Mouse (Mus musculus): ENCODE results near the gene Impdh2. TPM values are rescaled to one million over a fixed set of nuclear protein-coding genes. Genes with fewer than 3 reads are reported as not detected.
"Not testable (repeated sequence)": the region's sequence is repeated elsewhere in the genome, so short reads cannot be mapped to it uniquely, and the experiment has no call there.

Gene Impdh2
- polyA plus RNA-seq, 1 experiment from 2014 or later = 131 TPM

DNA sequence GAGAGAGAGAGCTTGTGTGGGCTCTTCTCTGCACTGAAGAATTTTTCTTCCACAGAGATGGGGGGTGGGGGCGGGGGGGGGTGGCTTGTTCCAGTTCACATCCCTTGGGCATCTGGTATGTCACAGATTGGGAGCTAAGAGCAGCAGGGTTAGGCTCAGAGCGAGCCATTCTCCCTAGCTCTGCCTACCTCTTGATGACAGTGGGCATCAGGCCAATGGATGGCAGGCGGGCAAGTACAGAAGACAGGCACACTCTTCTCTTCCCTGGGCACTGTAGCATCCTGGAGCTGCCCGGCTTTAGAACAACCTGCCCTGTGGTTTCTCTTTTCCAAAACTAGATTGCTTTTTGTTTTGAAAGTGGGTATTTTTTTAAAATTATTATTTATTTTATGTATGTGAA, 31.4 kb downstream of the Impdh2 start:
- no peaks in the 10 kb centered on the region for H3K36me3 ChIP-seq
- no peak overlapping the region for H3K4me2 ChIP-seq (replicated peaks)
- H3K27ac ChIP-seq = no peak overlapping the region
- no peak overlapping the region for H3K9ac ChIP-seq
- H3K27me3 ChIP-seq = no peaks in the 10 kb centered on the region; the same call in 1 of the 2 replicates
- WGBS = 84% methylated on average over 4 of the region's 4 CpGs
- H3K9me3 ChIP-seq (replicated peaks) = no peaks in the 10 kb centered on the region
- no peak for ATAC-seq (ENCODE audit: low FRiP score)
- no peak overlapping the region for H3K4me3 ChIP-seq
- peaks cover 42% of the 10 kb centered on the region for H3K4me1 ChIP-seq

DNA sequence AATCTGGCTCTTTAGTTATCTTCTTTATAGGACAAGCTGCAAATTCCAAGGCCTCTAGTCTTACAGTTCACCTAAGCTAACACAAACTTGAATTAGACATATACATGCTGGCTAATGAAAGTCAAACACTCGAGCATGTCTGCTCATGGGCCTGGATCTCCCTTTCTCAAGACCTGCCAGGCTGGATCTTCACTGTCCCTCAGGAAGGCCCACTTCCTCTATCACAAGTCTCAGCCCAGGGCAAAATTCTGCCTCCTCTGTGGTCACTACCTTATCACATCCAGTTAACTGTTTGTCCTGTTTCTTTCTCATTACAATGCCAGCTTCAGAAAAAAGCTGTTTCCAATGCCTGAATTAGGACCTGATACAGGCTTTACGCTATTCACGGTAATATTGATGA, 34.3 kb downstream of the Impdh2 start:
- no peak for ATAC-seq (ENCODE audit: low FRiP score)
- Histone ChIP-seq H3K36me3 (no peaks in the 10 kb centered on the region), H3K9ac (no peak overlapping the region)

DNA sequence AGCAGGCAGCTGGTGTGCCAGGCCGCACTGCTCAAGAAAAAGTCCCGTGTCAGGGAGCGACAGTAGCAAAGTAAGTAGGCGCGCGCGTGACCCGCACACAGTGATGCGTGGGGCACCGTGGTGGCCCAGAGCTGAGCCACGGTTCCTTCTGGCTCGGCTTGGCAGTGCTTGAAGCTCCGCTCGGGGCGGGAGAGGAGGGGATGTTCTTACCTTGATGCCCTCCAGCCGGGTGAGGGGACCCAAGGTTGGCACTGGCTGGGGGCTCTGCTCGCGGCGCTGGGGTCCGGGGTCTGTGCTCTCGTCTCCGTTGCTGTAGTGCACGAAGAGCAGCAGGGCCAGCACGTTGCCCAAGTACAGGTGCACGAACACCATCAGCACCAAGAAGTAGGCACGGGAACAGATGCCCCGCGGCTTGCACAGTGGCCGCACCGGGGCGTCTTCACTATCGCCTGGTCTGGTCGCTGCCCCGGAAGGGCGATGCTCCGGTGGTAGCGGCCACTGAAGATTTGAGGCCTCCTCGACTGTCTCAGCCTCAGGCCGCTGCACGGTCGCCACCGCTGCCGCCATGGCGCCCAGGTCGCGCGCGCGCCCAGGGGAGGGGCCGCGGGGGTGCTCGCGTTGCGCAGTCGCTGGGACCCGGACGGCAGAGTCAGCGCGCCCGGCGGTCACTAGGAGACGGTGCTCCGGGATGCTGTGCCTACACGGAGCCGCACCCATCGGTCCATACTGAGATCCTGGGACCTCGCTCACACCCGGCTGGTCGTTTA, 37.1 kb downstream of the Impdh2 start, which contains the start of gene P4htm:
TSS of gene P4htm (minus strand) at position 670 of the 767 bp plus-strand sequence.
- Histone ChIP-seq H3K27ac (peak within 1 kb of the TSS; percentile 74), H3K27me3 (no peaks in the 10 kb centered on the region), H3K9ac (peak within 1 kb of the TSS; percentile 78), H3K9me3 (replicated peaks) (no peaks in the 10 kb centered on the region), H3K4me2 (replicated peaks) (peak within 1 kb of the TSS; percentile 83), H3K36me3 (no peaks in the 10 kb centered on the region), H3K4me1 (peaks cover 15% of the 10 kb centered on the region), H3K4me3 (peak within 1 kb of the TSS; percentile 69)
- 3% methylated on average over 65 of the region's 69 CpGs for WGBS
- peak; percentile 82 for ATAC-seq (ENCODE audit: low FRiP score)

More for the DNA sequence above, 34.3 kb downstream of the Impdh2 start:
- WGBS = 85% methylated on average over 3 of the region's 3 CpGs
- Histone ChIP-seq H3K4me3 (no peak overlapping the region), H3K27ac (no peak overlapping the region), H3K27me3 (no peaks in the 10 kb centered on the region; the same call in 1 of the 2 replicates), H3K4me2 (replicated peaks) (no peak overlapping the region), H3K9me3 (replicated peaks) (no peaks in the 10 kb centered on the region), H3K4me1 (peaks cover 22% of the 10 kb centered on the region)

DNA sequence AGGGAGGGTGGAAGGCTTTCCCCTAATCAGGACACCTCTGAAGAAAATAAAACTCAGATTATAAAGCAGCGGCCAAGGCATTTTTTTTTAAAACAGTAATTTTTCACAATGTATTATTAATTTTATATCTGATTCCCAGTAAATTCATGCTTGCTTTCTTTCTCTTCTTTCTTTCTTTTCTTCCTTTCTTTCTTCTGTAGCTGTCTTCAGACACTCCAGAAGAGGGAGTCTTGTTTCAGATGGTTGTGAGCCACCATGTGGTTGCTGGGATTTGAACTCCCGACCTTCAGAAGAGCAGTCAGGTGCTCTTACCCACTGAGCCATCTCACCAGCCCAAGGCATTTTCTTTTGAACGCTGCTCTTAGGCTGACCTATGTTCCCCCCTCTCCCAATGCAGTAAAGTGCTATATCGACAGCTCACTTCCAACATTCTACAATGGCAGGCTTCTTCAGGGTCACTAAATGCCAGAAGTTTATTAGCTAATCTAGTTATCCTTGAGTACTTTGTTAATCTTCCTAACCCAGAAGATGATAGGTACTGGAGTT, 39.0 kb downstream of the Impdh2 start:
- no peak overlapping the region for H3K27ac ChIP-seq
- no peak for ATAC-seq (ENCODE audit: low FRiP score)
- 72% methylated on average over 4 of the region's 4 CpGs for WGBS
- no peak overlapping the region for H3K4me3 ChIP-seq
- no peaks in the 10 kb centered on the region for H3K27me3 ChIP-seq
- H3K36me3 ChIP-seq = peaks cover 18% of the 10 kb centered on the region
- H3K4me1 ChIP-seq = peaks cover 15% of the 10 kb centered on the region
- H3K9me3 ChIP-seq (replicated peaks) = no peaks in the 10 kb centered on the region
- H3K4me2 ChIP-seq (replicated peaks) = no peak overlapping the region
- H3K9ac ChIP-seq = no peak overlapping the region

DNA sequence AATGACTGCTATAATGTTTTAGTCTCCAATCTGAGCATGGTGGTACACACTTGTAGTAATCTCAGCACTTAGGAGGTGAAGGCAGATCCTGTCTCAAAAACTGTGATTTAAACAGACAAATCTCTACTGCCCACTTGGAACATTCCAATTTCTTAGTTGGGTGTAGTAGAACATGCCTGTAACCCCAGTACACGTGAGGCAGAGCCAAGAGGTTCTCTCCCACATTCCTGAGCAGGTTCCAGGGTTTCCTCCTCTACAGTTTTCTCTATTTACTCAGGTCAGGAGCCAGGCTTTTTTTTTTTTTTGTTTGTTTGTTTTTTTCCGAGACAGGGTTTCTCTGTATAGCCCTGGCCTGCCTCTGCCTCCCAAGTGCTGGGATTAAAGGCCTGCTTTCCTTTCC, 39.9 kb downstream of the Impdh2 start:
- Histone ChIP-seq H3K27ac (no peak overlapping the region), H3K4me3 (no peak overlapping the region), H3K4me2 (replicated peaks) (no peak overlapping the region), H3K36me3 (peaks cover 26% of the 10 kb centered on the region), H3K4me1 (peaks cover 15% of the 10 kb centered on the region), H3K27me3 (no peaks in the 10 kb centered on the region), H3K9ac (no peak overlapping the region), H3K9me3 (replicated peaks) (no peaks in the 10 kb centered on the region)
- no peak for ATAC-seq (ENCODE audit: low FRiP score)
- 67% methylated on average over 2 of the region's 2 CpGs for WGBS

DNA sequence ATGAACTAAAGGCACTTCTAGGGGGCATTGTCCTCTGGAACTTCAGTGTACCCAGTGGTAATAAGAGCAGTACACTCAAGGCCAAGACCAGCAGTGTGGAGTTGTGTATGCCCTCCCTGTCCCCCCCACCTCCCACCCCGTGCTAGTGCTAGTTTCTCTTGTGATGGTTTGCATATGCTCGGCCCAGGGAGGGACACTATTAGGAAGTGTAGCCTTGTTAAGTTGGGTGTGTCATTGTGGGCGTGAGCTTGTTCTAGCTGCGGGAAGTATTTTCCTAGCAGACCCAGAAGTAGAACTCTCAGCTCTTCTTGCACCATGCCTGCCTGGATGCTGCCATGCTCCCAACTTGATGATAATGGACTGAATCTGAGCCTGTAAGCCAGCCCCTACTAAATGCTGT, 41.9 kb downstream of the Impdh2 start:
- H3K4me1 ChIP-seq = peaks cover 4% of the 10 kb centered on the region; the same call in 1 of the 2 replicates
- H3K36me3 ChIP-seq = peaks cover 44% of the 10 kb centered on the region
- no peak overlapping the region for H3K27ac ChIP-seq
- H3K27me3 ChIP-seq = no peaks in the 10 kb centered on the region
- no peaks in the 10 kb centered on the region for H3K9me3 ChIP-seq (replicated peaks)
- 87% methylated on average over 4 of the region's 4 CpGs for WGBS
- H3K9ac ChIP-seq = no peak overlapping the region
- H3K4me2 ChIP-seq (replicated peaks) = no peak overlapping the region
- ATAC-seq (ENCODE audit: low FRiP score) = no peak
- H3K4me3 ChIP-seq = no peak overlapping the region

DNA sequence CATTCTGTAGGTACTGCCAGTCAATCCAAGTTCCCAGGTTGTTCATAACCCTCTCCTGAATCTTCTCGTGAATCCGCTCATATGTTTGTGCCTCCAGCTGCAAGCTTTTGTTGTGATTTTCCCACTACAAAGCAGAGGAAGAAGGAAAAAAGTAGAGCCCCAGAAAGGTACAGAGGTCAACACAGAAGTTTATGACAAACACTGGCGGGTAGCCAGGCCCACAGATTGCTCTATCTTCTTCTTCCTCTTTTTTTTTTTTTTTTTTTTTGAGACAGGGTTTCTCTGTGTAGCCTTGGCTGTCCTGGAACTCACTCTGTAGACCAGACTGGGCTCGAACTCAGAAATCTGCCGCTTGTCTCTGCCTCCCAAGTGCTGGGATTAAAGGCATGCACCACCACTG, 47.8 kb downstream of the Impdh2 start:
- H3K9me3 ChIP-seq (replicated peaks); H3K4me2 ChIP-seq (replicated peaks); H3K9ac ChIP-seq; H3K27ac ChIP-seq; H3K4me3 ChIP-seq; H3K27me3 ChIP-seq; H3K4me1 ChIP-seq; ATAC-seq (ENCODE audit: low FRiP score): not testable (repeated sequence)
- 93% methylated on average over 5 of the region's 5 CpGs for WGBS
- H3K36me3 ChIP-seq = peaks cover 94% of the 10 kb centered on the region

DNA sequence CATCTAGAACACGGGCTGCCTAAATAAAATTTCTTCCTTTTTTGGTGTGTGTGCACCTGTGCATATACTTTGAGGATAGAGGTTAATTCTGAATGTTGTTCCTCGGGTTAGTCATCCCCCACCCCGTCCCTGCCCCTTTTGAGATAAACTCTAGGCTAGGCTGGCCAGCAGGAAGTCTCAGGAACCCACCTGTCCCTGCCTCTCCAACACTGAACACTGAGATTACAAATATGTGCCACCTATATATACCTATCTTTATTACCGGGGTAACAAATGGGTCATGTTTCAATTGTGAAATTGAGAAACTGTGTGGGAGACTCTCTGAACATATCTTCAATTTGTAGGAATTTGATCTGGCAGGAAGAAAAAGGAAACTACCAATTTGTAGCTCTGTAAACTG, 48.8 kb downstream of the Impdh2 start:
- Histone ChIP-seq H3K9ac (no peak overlapping the region), H3K4me1 (no peaks in the 10 kb centered on the region), H3K27ac (no peak overlapping the region), H3K9me3 (replicated peaks) (no peaks in the 10 kb centered on the region), H3K4me2 (replicated peaks) (no peak overlapping the region), H3K4me3 (no peak overlapping the region), H3K36me3 (peaks cover 93% of the 10 kb centered on the region), H3K27me3 (no peaks in the 10 kb centered on the region)
- WGBS = 95% methylated on average over 4 of the region's 4 CpGs
- no peak for ATAC-seq (ENCODE audit: low FRiP score)

DNA sequence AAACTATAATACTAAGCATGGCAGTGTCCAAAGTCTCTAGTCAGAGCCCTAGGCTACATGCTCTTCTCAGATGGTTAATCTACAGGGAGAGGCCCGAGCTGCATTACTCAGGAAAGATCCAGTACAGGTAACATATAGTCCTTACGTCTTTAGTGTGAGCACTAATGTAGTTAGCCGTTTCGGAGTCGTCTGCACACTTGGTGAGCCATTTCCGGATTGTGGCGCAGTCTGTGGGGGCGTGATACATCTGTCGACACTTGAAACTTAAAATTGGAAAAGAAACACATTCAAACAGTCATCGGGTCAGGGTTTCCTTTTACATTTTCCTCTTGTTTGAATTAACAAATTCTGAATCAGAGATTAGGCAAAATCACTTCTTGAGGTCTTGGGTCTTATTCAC, 51.4 kb downstream of the Impdh2 start:
- no peaks in the 10 kb centered on the region for H3K9me3 ChIP-seq (replicated peaks)
- H3K4me1 ChIP-seq = no peaks in the 10 kb centered on the region
- ATAC-seq (ENCODE audit: low FRiP score) = no peak
- H3K36me3 ChIP-seq = peaks cover 79% of the 10 kb centered on the region
- no peak overlapping the region for H3K4me3 ChIP-seq
- H3K27me3 ChIP-seq = no peaks in the 10 kb centered on the region
- 96% methylated on average over 10 of the region's 10 CpGs for WGBS
- H3K27ac ChIP-seq = no peak overlapping the region
- H3K4me2 ChIP-seq (replicated peaks) = no peak overlapping the region
- H3K9ac ChIP-seq = no peak overlapping the region

MicroRNAs within 50 kb of the gene (microRNA counts, 519-probe panel; counts per million panel counts)
- 4,358 counts per million, percentile 85 among the panel's probes with 10 or more counts for microRNA mmu-miR-191
- microRNA mmu-miR-425 = 4,026 counts per million, percentile 82 among the panel's probes with 10 or more counts

Small RNAs within 50 kb of the gene (microRNA-seq; reads per million reads assigned to microRNA genes)
- not detected for gene Gm24083
- gene Mir191 = not detected
- gene Mir425 = 2,062 reads per million, percentile 82 among the genes with 10 or more reads in this experiment

Other genes starting within 250 kb of the Impdh2 start
- gene Gpx1, start 221.4 kb upstream of the Impdh2 start, polyA plus RNA-seq (2016; fragmentation: Nextera tagmentation; extraction: Ambion mirVana) = 647 and 730 TPM in 2 replicates
- gene Usp4, start 212.4 kb upstream of the Impdh2 start, polyA plus RNA-seq (2016; fragmentation: Nextera tagmentation; extraction: Ambion mirVana) = 133 and 137 TPM in 2 replicates
- 1.7 and 2.5 TPM in 2 replicates for gene 1700102P08Rik, start 167.5 kb upstream of the Impdh2 start, polyA plus RNA-seq (2016; fragmentation: Nextera tagmentation; extraction: Ambion mirVana)
- 1.2 and 1.3 TPM in 2 replicates for gene Ccdc36, start 131.8 kb upstream of the Impdh2 start, polyA plus RNA-seq (2016; fragmentation: Nextera tagmentation; extraction: Ambion mirVana)
- gene BC048562, start 123.8 kb upstream of the Impdh2 start, polyA plus RNA-seq (2016; fragmentation: Nextera tagmentation; extraction: Ambion mirVana) = not detected in 2 replicates
- gene Ccdc71, start 99.8 kb upstream of the Impdh2 start, polyA plus RNA-seq (2016; fragmentation: Nextera tagmentation; extraction: Ambion mirVana) = 47.2 and 49.7 TPM in 2 replicates
- 57.7 and 57.9 TPM in 2 replicates for gene Klhdc8b, start 98.7 kb upstream of the Impdh2 start, polyA plus RNA-seq (2016; fragmentation: Nextera tagmentation; extraction: Ambion mirVana)
- gene Lamb2, start 80.5 kb upstream of the Impdh2 start, polyA plus RNA-seq (2016; fragmentation: Nextera tagmentation; extraction: Ambion mirVana) = 44.1 and 44.8 TPM in 2 replicates
- gene Usp19, start 69.7 kb upstream of the Impdh2 start, polyA plus RNA-seq (2016; fragmentation: Nextera tagmentation; extraction: Ambion mirVana) = 107 and 112 TPM in 2 replicates
- 82.9 and 94.0 TPM in 2 replicates for gene Qars, start 52.6 kb upstream of the Impdh2 start, polyA plus RNA-seq (2016; fragmentation: Nextera tagmentation; extraction: Ambion mirVana)
- 162 and 171 TPM in 2 replicates for gene Qrich1, start 43.5 kb upstream of the Impdh2 start, polyA plus RNA-seq (2016; fragmentation: Nextera tagmentation; extraction: Ambion mirVana)
- gene Ndufaf3, start 7.1 kb downstream of the Impdh2 start, polyA plus RNA-seq (2016; fragmentation: Nextera tagmentation; extraction: Ambion mirVana) = 53.4 and 57.0 TPM in 2 replicates
- gene Dalrd3, start 9.6 kb downstream of the Impdh2 start, polyA plus RNA-seq (2016; fragmentation: Nextera tagmentation; extraction: Ambion mirVana) = 232 and 248 TPM in 2 replicates
- 290 and 293 TPM in 2 replicates for gene Wdr6, start 18.5 kb downstream of the Impdh2 start, polyA plus RNA-seq (2016; fragmentation: Nextera tagmentation; extraction: Ambion mirVana)
- gene P4htm, start 37.4 kb downstream of the Impdh2 start, polyA plus RNA-seq (2016; fragmentation: Nextera tagmentation; extraction: Ambion mirVana) = 19.0 and 19.9 TPM in 2 replicates
- gene Arih2, start 89.1 kb downstream of the Impdh2 start, polyA plus RNA-seq (2016; fragmentation: Nextera tagmentation; extraction: Ambion mirVana) = 50.4 and 54.8 TPM in 2 replicates
- gene Slc25a20, start 101.8 kb downstream of the Impdh2 start, polyA plus RNA-seq (2016; fragmentation: Nextera tagmentation; extraction: Ambion mirVana) = 40.0 and 41.4 TPM in 2 replicates
- 59.3 and 63.8 TPM in 2 replicates for gene Prkar2a, start 129.0 kb downstream of the Impdh2 start, polyA plus RNA-seq (2016; fragmentation: Nextera tagmentation; extraction: Ambion mirVana)
- gene Ip6k2, start 223.5 kb downstream of the Impdh2 start, polyA plus RNA-seq (2016; fragmentation: Nextera tagmentation; extraction: Ambion mirVana) = 140 and 154 TPM in 2 replicates
- gene Nckipsd, start 248.1 kb downstream of the Impdh2 start, polyA plus RNA-seq (2016; fragmentation: Nextera tagmentation; extraction: Ambion mirVana) = 20.2 and 23.3 TPM in 2 replicates